8 mouse cellular contexts compared by ENCODE assay signal in the genomic region with DNA sequence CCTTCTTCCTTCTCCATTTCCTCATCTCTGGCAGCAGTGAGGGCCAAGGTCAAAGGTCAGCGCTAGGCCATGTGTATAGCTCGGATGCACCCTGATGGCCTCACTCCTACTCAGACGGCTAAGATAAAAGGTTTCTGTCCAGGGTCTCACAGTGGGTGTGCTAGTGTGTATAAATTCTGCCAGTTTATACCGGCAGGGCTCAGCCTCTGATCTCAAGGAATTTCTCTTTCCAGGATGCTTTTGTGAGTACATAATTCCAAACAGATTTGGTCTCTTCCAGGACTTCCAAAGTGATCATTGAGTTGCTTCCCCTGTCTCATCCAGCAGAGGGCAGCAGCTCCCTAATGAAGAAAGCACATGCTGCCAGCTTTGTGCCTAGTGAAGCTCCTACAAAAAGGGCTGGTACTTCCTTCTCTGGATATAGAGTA. TPM values are rescaled to one million over a fixed set of nuclear protein-coding genes. Genes with fewer than 3 reads are reported as not detected.
A peak's percentile ranks its signal among the peaks of the same experiment; 100 is the strongest.
DNase-seq lines count a peak whose midpoint lies in the region; ATAC-seq and TF ChIP-seq lines count a peak whose summit lies in the region.

No protein-coding gene starts in this region.

- TF ChIP-seq CTCF in gastrocnemius, adult 2 months (IDR thresholded peaks at IDR 0.05) = peak; percentile 83
- TF ChIP-seq CTCF in stomach, postnatal 0 days (IDR thresholded peaks at IDR 0.05; ENCODE audit: low read depth) = peak; percentile 89

- H3K4me1 ChIP-seq in neural tube, embryonic 15.5 days = peaks cover 49% of the 10 kb centered on the region
- peaks cover 6% of the 10 kb centered on the region; the same call in 1 of the 2 replicates for H3K4me1 ChIP-seq in stomach, postnatal 0 days (replicated peaks; ENCODE audit: control insufficient read depth, insufficient read depth)

- TF ChIP-seq EP300 in stomach, postnatal 0 days (optimal IDR thresholded peaks at IDR 0.05) = no peak

- H3K9me3 ChIP-seq in neural tube, embryonic 15.5 days (replicated peaks) = no peaks in the 10 kb centered on the region
- H3K9me3 ChIP-seq in stomach, postnatal 0 days (ENCODE audit: control insufficient read depth, low read length) = no peaks in the 10 kb centered on the region

- WGBS in neural tube, embryonic 15.5 days = 38% methylated on average over 4 of the region's 4 CpGs
- WGBS in stomach, postnatal 0 days = 44% methylated on average over 4 of the region's 4 CpGs

- ATAC-seq in neural tube, embryonic 15.5 days (ENCODE audit: low FRiP score) = no peak
- ATAC-seq in common myeloid progenitor, adult 5-6 weeks (replicated peaks; ENCODE audit: low read depth, poor library complexity, severe bottlenecking) = peak; percentile 74
- ATAC-seq in monocyte, adult 5-6 weeks (replicated peaks; ENCODE audit: insufficient number of reproducible peaks, low FRiP score, low TSS enrichment, poor library complexity, severe bottlenecking) = 0 out of 2 replicates have a peak, but pooled peaks have one; percentile 61
- peak; percentile 63 for ATAC-seq in stomach, postnatal 0 days (ENCODE audit: low FRiP score, low TSS enrichment)

- no peak overlapping the region for H3K27ac ChIP-seq in neural tube, embryonic 15.5 days (replicated peaks)
- H3K27ac ChIP-seq in gastrocnemius, adult 2 months = no peak overlapping the region
- H3K27ac ChIP-seq in stomach, postnatal 0 days (replicated peaks) = no peak overlapping the region

- H3K27me3 ChIP-seq in neural tube, embryonic 15.5 days (replicated peaks) = no peaks in the 10 kb centered on the region
- no peaks in the 10 kb centered on the region for H3K27me3 ChIP-seq in stomach, postnatal 0 days (ENCODE audit: control insufficient read depth, insufficient read depth, low read length)

- no peak overlapping the region for H3K4me3 ChIP-seq in neural tube, embryonic 15.5 days (replicated peaks)
- H3K4me3 ChIP-seq in gastrocnemius, adult 2 months = no peak overlapping the region
- H3K4me3 ChIP-seq in stomach, postnatal 0 days (ENCODE audit: low read depth, low read length) = no peak overlapping the region

- peaks cover 8% of the 10 kb centered on the region for H3K36me3 ChIP-seq in neural tube, embryonic 15.5 days
- H3K36me3 ChIP-seq in stomach, postnatal 0 days (ENCODE audit: control insufficient read depth, insufficient read depth, low read length) = peaks cover 2% of the 10 kb centered on the region; the same call in 1 of the 2 replicates

- H3K9ac ChIP-seq in neural tube, embryonic 15.5 days (replicated peaks) = no peak overlapping the region
- H3K9ac ChIP-seq in stomach, postnatal 0 days (ENCODE audit: low read length) = no peak overlapping the region

- intact Hi-C loops in gastrocnemius, adult 2 months (cut with DNase I) = loop anchor here (1.0 kb wide), 1 partner anchor 84 kb away; no protein-coding TSS in a partner anchor
- intact Hi-C loops in left cerebral cortex, postnatal 36 days (cut with DNase I) = loop anchor here (5.0 kb wide), 1 partner anchor 82 kb away; no protein-coding TSS in a partner anchor

- DNase-seq in neural tube, embryonic 10.5 days (ENCODE audit: extremely low spot score, low spot score) = peak; percentile 86
- DNase-seq in gastrocnemius, adult 2 months = peak; percentile 80
- DNase-seq in kidney, adult 11 months = peak; percentile 67
- peak; percentile 67 to 81 for DNase-seq in left cerebral cortex, postnatal 36 days (ENCODE audit: low spot score in 2 of 2)
- DNase-seq in stomach, postnatal 0 days (ENCODE audit: low spot score) = peak; percentile 84

- H3K4me2 ChIP-seq in neural tube, embryonic 15.5 days = no peak overlapping the region
- H3K4me2 ChIP-seq in stomach, postnatal 0 days (replicated peaks; ENCODE audit: low read depth) = no peak overlapping the region

RNA-seq across cellular contexts. Expression of gene Ppp2r2d, which starts 5.3 kb away (rescaled TPM):
- polyA plus RNA-seq in neural tube, embryonic 15.5 days (2015; fragmentation: Nextera tagmentation; extraction: Ambion mirVana) = 80.1 and 88.2 TPM in 2 replicates
- 33.4 and 55.1 TPM in 2 replicates for total RNA-seq in common myeloid progenitor, adult 5-6 weeks (2017)
- total RNA-seq in gastrocnemius, adult 2 months (2021) = 10 to 100 TPM; 42.5 to 43.5 TPM
- 10 to 100 TPM; 68.9 to 79.0 TPM for total RNA-seq in left cerebral cortex, postnatal 36 days (2021)
- total RNA-seq in monocyte, adult 5-6 weeks (2017) = 39.1 to 56.7 TPM (median 53.9 TPM) in 3 replicates
- 25.4 and 27.8 TPM in 2 replicates for polyA plus RNA-seq in stomach, postnatal 0 days (2015; fragmentation: Nextera tagmentation; extraction: Ambion mirVana)

RNA-seq across cellular contexts. Expression of gene Mapk1ip1, which starts 5.5 kb away (rescaled TPM):
- 31.5 and 38.2 TPM in 2 replicates for polyA plus RNA-seq in neural tube, embryonic 15.5 days (2015; fragmentation: Nextera tagmentation; extraction: Ambion mirVana)
- 7.7 and 8.7 TPM in 2 replicates for total RNA-seq in common myeloid progenitor, adult 5-6 weeks (2017)
- 10 to 100 TPM; 29.6 to 31.8 TPM for total RNA-seq in gastrocnemius, adult 2 months (2021)
- 10 to 100 TPM; 33.7 to 59.3 TPM for total RNA-seq in left cerebral cortex, postnatal 36 days (2021)
- 6.5 to 17.5 TPM (median 11.3 TPM) in 3 replicates for total RNA-seq in monocyte, adult 5-6 weeks (2017)
- polyA plus RNA-seq in stomach, postnatal 0 days (2015; fragmentation: Nextera tagmentation; extraction: Ambion mirVana) = 9.4 and 10.0 TPM in 2 replicates
